Mouse (Mus musculus): ENCODE measurements at regions not wholly inside any gene's neighbourhood (a gene's known extent, or its start where the extent isn't known, plus 50 kb on each side); places are given as distances from the start of the nearest gene placed in this dataset.

GRCm38 (mm10) chr15:68014605-68015305 is 1514.0 kb upstream of the Lrrc6 start:
- Histone ChIP-seq H3K27me3 (replicated peaks; ENCODE audit: control insufficient read depth, insufficient read depth, low read length) (no peaks in the 10 kb centered on the region), H3K36me3 (ENCODE audit: control insufficient read depth, insufficient read depth, low read length) (no peaks in the 10 kb centered on the region), H3K9ac (ENCODE audit: low read depth, low read length) (no peak overlapping the region), H3K4me1 (ENCODE audit: control insufficient read depth, insufficient read depth, low read length) (no peaks in the 10 kb centered on the region), H3K9me3 (ENCODE audit: control insufficient read depth, low read length) (no peaks in the 10 kb centered on the region), H3K4me3 (ENCODE audit: low read length) (no peak overlapping the region), H3K27ac (ENCODE audit: low read length) (no peak overlapping the region), H3K4me2 (ENCODE audit: low read depth, low read length) (no peak overlapping the region)
- ATAC-seq, result no peak
- WGBS, result 38% methylated on average over 2 of the region's 2 CpGs

- Histone ChIP-seq H3K36me3 (ENCODE audit: control insufficient read depth, insufficient read depth, low read length) (no peaks in the 10 kb centered on the region), H3K4me3 (ENCODE audit: low read length) (no peak overlapping the region), H3K9me3 (ENCODE audit: control insufficient read depth, low read length) (no peaks in the 10 kb centered on the region), H3K27ac (ENCODE audit: low read length) (no peak overlapping the region), H3K9ac (ENCODE audit: low read depth, low read length) (no peak overlapping the region), H3K27me3 (replicated peaks; ENCODE audit: control insufficient read depth, insufficient read depth, low read length) (no peaks in the 10 kb centered on the region), H3K4me2 (ENCODE audit: low read depth, low read length) (no peak overlapping the region), H3K4me1 (ENCODE audit: control insufficient read depth, insufficient read depth, low read length) (no peaks in the 10 kb centered on the region)
- ATAC-seq, result no peak
- WGBS, result 80% methylated on average over 1 of the region's 1 CpGs
Measured at GRCm38 (mm10) chr15:68011162-68011561, 1510.5 kb upstream of the Lrrc6 start.

- Histone ChIP-seq H3K36me3 (ENCODE audit: control insufficient read depth, insufficient read depth, low read length) (no peaks in the 10 kb centered on the region), H3K9ac (ENCODE audit: low read depth, low read length) (no peak overlapping the region), H3K9me3 (ENCODE audit: control insufficient read depth, low read length) (no peaks in the 10 kb centered on the region), H3K4me3 (ENCODE audit: low read length) (no peak overlapping the region), H3K27me3 (replicated peaks; ENCODE audit: control insufficient read depth, insufficient read depth, low read length) (no peaks in the 10 kb centered on the region), H3K27ac (ENCODE audit: low read length) (no peak overlapping the region), H3K4me1 (ENCODE audit: control insufficient read depth, insufficient read depth, low read length) (no peaks in the 10 kb centered on the region), H3K4me2 (ENCODE audit: low read depth, low read length) (no peak overlapping the region)
- 94% methylated on average over 1 of the region's 1 CpGs for WGBS
- ATAC-seq, result no peak
Measured at GRCm38 (mm10) chr15:68010189-68010588, 1509.5 kb upstream of the Lrrc6 start.

GRCm38 (mm10) chr15:68004798-68005197 is 1504.1 kb upstream of the Lrrc6 start:
- H3K27ac ChIP-seq (ENCODE audit: low read length), result no peak overlapping the region
- H3K27me3 ChIP-seq (replicated peaks; ENCODE audit: control insufficient read depth, insufficient read depth, low read length), result no peaks in the 10 kb centered on the region
- no peak overlapping the region for H3K4me3 ChIP-seq (ENCODE audit: low read length)
- no peaks in the 10 kb centered on the region for H3K36me3 ChIP-seq (ENCODE audit: control insufficient read depth, insufficient read depth, low read length)
- H3K4me1 ChIP-seq (ENCODE audit: control insufficient read depth, insufficient read depth, low read length), result no peaks in the 10 kb centered on the region
- no peak overlapping the region for H3K4me2 ChIP-seq (ENCODE audit: low read depth, low read length)
- 40% methylated on average over 5 of the region's 5 CpGs for WGBS
- ATAC-seq, result peak; percentile 80
- H3K9me3 ChIP-seq (ENCODE audit: control insufficient read depth, low read length), result no peaks in the 10 kb centered on the region
- H3K9ac ChIP-seq (ENCODE audit: low read depth, low read length), result no peak overlapping the region

- H3K4me1 ChIP-seq (ENCODE audit: control insufficient read depth, insufficient read depth, low read length), result no peaks in the 10 kb centered on the region
Measured at GRCm38 (mm10) chr15:67996532-67996931, 1495.8 kb upstream of the Lrrc6 start.

GRCm38 (mm10) chr15:67989428-67990272 is 1488.9 kb upstream of the Lrrc6 start:
- H3K9me3 ChIP-seq (ENCODE audit: control insufficient read depth, low read length), result no peaks in the 10 kb centered on the region
- H3K4me3 ChIP-seq (ENCODE audit: low read length), result no peak overlapping the region
- 69% methylated on average over 5 of the region's 5 CpGs for WGBS
- no peak overlapping the region for H3K4me2 ChIP-seq (ENCODE audit: low read depth, low read length)
- no peaks in the 10 kb centered on the region for H3K36me3 ChIP-seq (ENCODE audit: control insufficient read depth, insufficient read depth, low read length)
- no peaks in the 10 kb centered on the region for H3K27me3 ChIP-seq (replicated peaks; ENCODE audit: control insufficient read depth, insufficient read depth, low read length)
- no peaks in the 10 kb centered on the region for H3K4me1 ChIP-seq (ENCODE audit: control insufficient read depth, insufficient read depth, low read length)
- no peak overlapping the region for H3K27ac ChIP-seq (ENCODE audit: low read length)
- ATAC-seq, result no peak
- no peak overlapping the region for H3K9ac ChIP-seq (ENCODE audit: low read depth, low read length)

More at GRCm38 (mm10) chr15:67996532-67996931, 1495.8 kb upstream of the Lrrc6 start:
- Histone ChIP-seq H3K4me3 (ENCODE audit: low read length) (no peak overlapping the region), H3K4me2 (ENCODE audit: low read depth, low read length) (no peak overlapping the region), H3K9me3 (ENCODE audit: control insufficient read depth, low read length) (no peaks in the 10 kb centered on the region), H3K9ac (ENCODE audit: low read depth, low read length) (no peak overlapping the region), H3K27ac (ENCODE audit: low read length) (no peak overlapping the region), H3K27me3 (replicated peaks; ENCODE audit: control insufficient read depth, insufficient read depth, low read length) (no peaks in the 10 kb centered on the region), H3K36me3 (ENCODE audit: control insufficient read depth, insufficient read depth, low read length) (no peaks in the 10 kb centered on the region)
- ATAC-seq, result no peak
- 71% methylated on average over 7 of the region's 7 CpGs for WGBS

- Histone ChIP-seq H3K36me3 (ENCODE audit: control insufficient read depth, insufficient read depth, low read length) (no peaks in the 10 kb centered on the region), H3K4me3 (ENCODE audit: low read length) (no peak overlapping the region), H3K27me3 (replicated peaks; ENCODE audit: control insufficient read depth, insufficient read depth, low read length) (no peaks in the 10 kb centered on the region), H3K27ac (ENCODE audit: low read length) (no peak overlapping the region), H3K4me2 (ENCODE audit: low read depth, low read length) (no peak overlapping the region), H3K9ac (ENCODE audit: low read depth, low read length) (no peak overlapping the region), H3K9me3 (ENCODE audit: control insufficient read depth, low read length) (no peaks in the 10 kb centered on the region), H3K4me1 (ENCODE audit: control insufficient read depth, insufficient read depth, low read length) (no peaks in the 10 kb centered on the region)
- 90% methylated on average over 4 of the region's 4 CpGs for WGBS
- ATAC-seq, result no peak
Measured at GRCm38 (mm10) chr15:67987941-67988340, 1487.2 kb upstream of the Lrrc6 start.

- no peak overlapping the region for H3K4me3 ChIP-seq (ENCODE audit: low read length)
- H3K36me3 ChIP-seq (ENCODE audit: control insufficient read depth, insufficient read depth, low read length), result no peaks in the 10 kb centered on the region
- no peak overlapping the region for H3K4me2 ChIP-seq (ENCODE audit: low read depth, low read length)
- H3K9ac ChIP-seq (ENCODE audit: low read depth, low read length), result no peak overlapping the region
- no peak for ATAC-seq
- no peaks in the 10 kb centered on the region for H3K4me1 ChIP-seq (ENCODE audit: control insufficient read depth, insufficient read depth, low read length)
- no peak overlapping the region for H3K27ac ChIP-seq (ENCODE audit: low read length)
- H3K9me3 ChIP-seq (ENCODE audit: control insufficient read depth, low read length), result no peaks in the 10 kb centered on the region
- WGBS, result 28% methylated on average over 1 of the region's 1 CpGs
- no peaks in the 10 kb centered on the region; the same call in 1 of the 2 replicates for H3K27me3 ChIP-seq (replicated peaks; ENCODE audit: control insufficient read depth, insufficient read depth, low read length)
Measured at GRCm38 (mm10) chr15:67983253-67983652, 1482.5 kb upstream of the Lrrc6 start.

- Histone ChIP-seq H3K4me2 (ENCODE audit: low read depth, low read length) (no peak overlapping the region), H3K4me1 (ENCODE audit: control insufficient read depth, insufficient read depth, low read length) (no peaks in the 10 kb centered on the region), H3K27ac (ENCODE audit: low read length) (no peak overlapping the region), H3K4me3 (ENCODE audit: low read length) (no peak overlapping the region), H3K9me3 (ENCODE audit: control insufficient read depth, low read length) (no peaks in the 10 kb centered on the region), H3K9ac (ENCODE audit: low read depth, low read length) (no peak overlapping the region), H3K36me3 (ENCODE audit: control insufficient read depth, insufficient read depth, low read length) (no peaks in the 10 kb centered on the region), H3K27me3 (replicated peaks; ENCODE audit: control insufficient read depth, insufficient read depth, low read length) (no peaks in the 10 kb centered on the region; the same call in 1 of the 2 replicates)
- WGBS, result 85% methylated on average over 3 of the region's 3 CpGs
- no peak for ATAC-seq
Measured at GRCm38 (mm10) chr15:67981876-67982275, 1481.2 kb upstream of the Lrrc6 start.
